Mouse (Mus musculus) erythroblast, embryonic 14.5 days (primary cell): ENCODE measurements around the gene Spty2d1.

Source experiments
- GATA1 ChIP-seq: IDR thresholded peaks from 2 replicates; pipeline ENCODE4 v1.6.1; 2012; ENCODE audit warnings: low read length, inconsistent platforms, mixed read lengths
- TAL1 ChIP-seq: IDR thresholded peaks from 3 replicates; pipeline ENCODE4 v1.6.1; 2012; ENCODE audit warnings: low read length, inconsistent platforms, mixed read lengths

DNA sequence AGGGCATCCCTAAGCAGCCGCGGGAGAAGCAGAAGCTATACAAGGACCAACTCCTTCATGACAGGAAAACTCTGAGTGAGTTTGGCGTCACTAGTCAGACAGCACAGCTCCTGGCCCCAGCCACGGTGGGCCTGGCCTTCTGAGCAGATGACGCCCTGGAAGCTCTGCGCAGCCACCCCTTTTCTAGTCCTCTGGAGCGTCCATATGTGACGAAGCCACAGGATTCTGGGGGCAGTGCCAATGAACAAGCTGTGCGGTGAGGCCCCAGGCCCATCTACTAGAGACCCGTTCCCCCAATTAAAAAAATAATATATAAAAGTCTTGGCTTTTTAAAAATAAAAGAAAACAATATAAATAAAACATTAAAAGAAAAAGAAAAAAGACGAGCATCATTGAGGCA is 32.8 kb downstream of the Spty2d1 start:
- TF ChIP-seq GATA1 (no peak), TAL1 (no peak)
